Mouse (Mus musculus): ENCODE measurements around the gene Espn.

Espn gene

GRCm38 (mm10) chr4:152151966-152152544 lies at the start of gene Espn:
Gene Espn (minus strand): TSS chr4:152152371.
- DNase-seq (ENCODE audit: low spot score in 2 of 2), result no peak

- no peak for DNase-seq (ENCODE audit: low spot score in 2 of 2)
Measured at GRCm38 (mm10) chr4:152201492-152201891, 49.3 kb upstream of the Espn start.

- DNase-seq (ENCODE audit: low spot score in 2 of 2), result no peak
Measured at GRCm38 (mm10) chr4:152199617-152200016, 47.4 kb upstream of the Espn start.

- DNase-seq (ENCODE audit: low spot score in 2 of 2), result no peak
Measured at GRCm38 (mm10) chr4:152197545-152197944, 45.4 kb upstream of the Espn start.

GRCm38 (mm10) chr4:152196276-152196675 lies 44.1 kb upstream of the Espn start:
- DNase-seq (ENCODE audit: low spot score in 2 of 2), result no peak

- no peak for DNase-seq (ENCODE audit: low spot score in 2 of 2)
Measured at GRCm38 (mm10) chr4:152194476-152195175, 42.5 kb upstream of the Espn start.

- no peak for DNase-seq (ENCODE audit: low spot score in 2 of 2)
Measured at GRCm38 (mm10) chr4:152192569-152192968, 40.4 kb upstream of the Espn start.

- DNase-seq (ENCODE audit: low spot score in 2 of 2), result no peak
Measured at GRCm38 (mm10) chr4:152190701-152191100, 38.5 kb upstream of the Espn start.

GRCm38 (mm10) chr4:152190096-152190653 lies 38.0 kb upstream of the Espn start:
- DNase-seq (ENCODE audit: low spot score in 2 of 2), result no peak

GRCm38 (mm10) chr4:152189691-152190090 lies 37.5 kb upstream of the Espn start:
- no peak for DNase-seq (ENCODE audit: low spot score in 2 of 2)

- no peak for DNase-seq (ENCODE audit: low spot score in 2 of 2)
Measured at GRCm38 (mm10) chr4:152189071-152189470, 36.9 kb upstream of the Espn start.

- DNase-seq (ENCODE audit: low spot score in 2 of 2), result no peak
Measured at GRCm38 (mm10) chr4:152188651-152189050, 36.5 kb upstream of the Espn start.

GRCm38 (mm10) chr4:152187142-152187541 lies 35.0 kb upstream of the Espn start:
- no peak for DNase-seq (ENCODE audit: low spot score in 2 of 2)

GRCm38 (mm10) chr4:152186205-152187082 lies 34.3 kb upstream of the Espn start:
- DNase-seq (ENCODE audit: low spot score in 2 of 2), result no peak

GRCm38 (mm10) chr4:152185510-152186204 lies 33.5 kb upstream of the Espn start:
- DNase-seq (ENCODE audit: low spot score in 2 of 2), result no peak

GRCm38 (mm10) chr4:152185137-152185509 lies 33.0 kb upstream of the Espn start:
- no peak for DNase-seq (ENCODE audit: low spot score in 2 of 2)

GRCm38 (mm10) chr4:152184353-152185035 lies 32.3 kb upstream of the Espn start:
- no peak for DNase-seq (ENCODE audit: low spot score in 2 of 2)

- no peak for DNase-seq (ENCODE audit: low spot score in 2 of 2)
Measured at GRCm38 (mm10) chr4:152182205-152182604, 30.0 kb upstream of the Espn start.

- no peak for DNase-seq (ENCODE audit: low spot score in 2 of 2)
Measured at GRCm38 (mm10) chr4:152179946-152180660, 27.9 kb upstream of the Espn start.

- no peak for DNase-seq (ENCODE audit: low spot score in 2 of 2)
Measured at GRCm38 (mm10) chr4:152178916-152179705, 26.9 kb upstream of the Espn start.
